Mouse (Mus musculus) midbrain, embryonic 15.5 days (tissue): ENCODE measurements around the gene Olfr410. TPM values are rescaled to one million over a fixed set of nuclear protein-coding genes. Genes with fewer than 3 reads are reported as not detected.
A peak's percentile ranks its signal among the peaks of the same experiment; 100 is the strongest.

Source experiments
- ATAC-seq: fragments of 200-750 bp; cut with Nextera tagmentation; replicated peaks from 2 replicates; pipeline ENCODE4 v1.8.0; 2017; ENCODE audit warnings: moderate TSS enrichment
- H3K27ac ChIP-seq: fragments of 300-500 bp; sonication (generic); 2 replicates; pipeline ENCODE4 v1.5.1; 2015; ENCODE audit warnings: mild to moderate bottlenecking, inconsistent platforms
- H3K27me3 ChIP-seq: fragments of 300-500 bp; sonication (generic); replicated peaks from 2 replicates; pipeline ENCODE4 v1.6.1; 2015; ENCODE audit warnings: inconsistent platforms
- H3K36me3 ChIP-seq: fragments of 300-500 bp; sonication (generic); replicated peaks from 2 replicates; pipeline ENCODE4 v1.6.1; 2015; ENCODE audit warnings: inconsistent platforms
- H3K4me1 ChIP-seq: fragments of 300-500 bp; sonication (generic); 2 replicates; pipeline ENCODE4 v1.6.1; 2015; ENCODE audit warnings: inconsistent platforms
- H3K4me2 ChIP-seq: fragments of 300-500 bp; sonication (generic); 2 replicates; pipeline ENCODE4 v1.6.1; 2015; ENCODE audit warnings: inconsistent platforms, mild to moderate bottlenecking, moderate library complexity
- H3K4me3 ChIP-seq: fragments of 300-500 bp; sonication (generic); 2 replicates; pipeline ENCODE4 v1.5.1; 2015; ENCODE audit warnings: mild to moderate bottlenecking, inconsistent platforms
- H3K9ac ChIP-seq: fragments of 300-500 bp; sonication (generic); 2 replicates; pipeline ENCODE4 v1.6.1; 2015; ENCODE audit warnings: mild to moderate bottlenecking, inconsistent platforms
- H3K9me3 ChIP-seq: fragments of 300-500 bp; sonication (generic); 2 replicates; pipeline ENCODE4 v1.6.1; 2016; ENCODE audit warnings: inconsistent platforms
- WGBS: fragments of 180-500 bp; shearing (Covaris S2); methylation state at CpG from one replicate; pipeline ENCODE4 v1.1.7; 2015; ENCODE audit warnings: mixed read lengths; 5-methylcytosine and 5-hydroxymethylcytosine counted together
- polyA plus RNA-seq: library from polyadenylated mRNA; unstranded; fragments of >200 nt; fragmentation: Nextera tagmentation; extraction: Ambion mirVana; gene quantifications from 2 replicates; pipeline ENCODE4 v1.2.1, GENCODE M21; 2015

Olfr410 gene
- polyA plus RNA-seq, result not detected in 2 replicates

DNA sequence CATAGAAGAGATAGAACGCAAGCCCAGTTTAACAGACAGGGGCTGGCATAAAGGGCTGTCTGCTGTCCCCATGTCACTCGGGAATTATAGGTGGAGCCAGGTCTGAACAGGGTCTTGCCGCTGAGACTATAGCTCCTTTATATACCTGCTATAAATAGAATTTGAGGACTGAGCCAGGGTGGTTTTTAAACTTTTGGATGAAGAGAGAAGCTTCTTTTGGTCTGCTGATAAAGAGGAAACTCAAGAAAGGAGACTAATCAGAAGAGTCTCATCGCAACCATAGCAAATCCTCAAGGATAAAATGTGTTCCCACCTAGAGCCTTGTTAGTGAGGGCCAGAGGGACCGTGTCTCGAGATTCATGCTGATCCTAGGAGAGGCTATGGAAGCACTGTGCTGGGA is at the start of gene Olfr410:
Olfr410 (minus strand) TSS at position 101 of the 400 bp plus-strand sequence.
- Histone ChIP-seq H3K4me1 (no peaks in the 10 kb centered on the region), H3K4me3 (no peak within 1 kb of the TSS), H3K9ac (no peak within 1 kb of the TSS), H3K27me3 (no peaks in the 10 kb centered on the region), H3K36me3 (no peaks in the 10 kb centered on the region), H3K4me2 (no peak within 1 kb of the TSS), H3K27ac (no peak within 1 kb of the TSS), H3K9me3 (no peaks in the 10 kb centered on the region)
- 82% methylated on average over 6 of the region's 6 CpGs for WGBS
- ATAC-seq, result no peak

GRCm38 (mm10) chr11:74387203-74387602 is 49.4 kb upstream of the Olfr410 start:
- Histone ChIP-seq H3K27me3 (no peaks in the 10 kb centered on the region), H3K4me1 (no peaks in the 10 kb centered on the region), H3K9ac (no peak overlapping the region), H3K36me3 (0 out of 2 replicates have a peak, but pooled peaks cover 6% of the 10 kb centered on the region), H3K27ac (no peak overlapping the region), H3K4me3 (no peak overlapping the region), H3K9me3 (no peaks in the 10 kb centered on the region), H3K4me2 (no peak overlapping the region)
- 84% methylated on average over 5 of the region's 5 CpGs for WGBS
- ATAC-seq, result no peak

DNA sequence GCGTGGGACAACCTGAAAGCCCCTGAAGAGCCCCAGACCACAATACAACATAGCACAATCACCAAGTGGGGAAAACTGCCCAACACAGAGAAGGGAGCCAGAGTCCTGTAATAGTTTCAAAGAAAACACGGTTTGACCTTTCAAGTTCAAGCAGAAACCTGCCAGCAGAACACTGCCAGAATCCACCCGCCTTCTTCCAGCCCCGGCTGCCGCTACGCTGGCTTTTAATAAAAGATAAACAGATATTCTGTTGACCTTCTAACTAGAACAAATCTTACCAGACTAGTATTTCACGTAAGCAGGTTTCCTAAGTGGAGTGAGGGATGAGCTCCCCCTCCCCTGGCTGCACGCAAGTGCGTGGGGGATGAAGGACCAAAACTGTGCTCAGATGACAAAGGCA is 47.8 kb upstream of the Olfr410 start:
- no peaks in the 10 kb centered on the region for H3K27me3 ChIP-seq
- no peaks in the 10 kb centered on the region for H3K9me3 ChIP-seq
- no peaks in the 10 kb centered on the region for H3K4me1 ChIP-seq
- H3K4me2 ChIP-seq, result no peak overlapping the region
- no peak overlapping the region for H3K9ac ChIP-seq
- no peak overlapping the region for H3K4me3 ChIP-seq
- 68% methylated on average over 9 of the region's 9 CpGs for WGBS
- no peak overlapping the region for H3K27ac ChIP-seq
- H3K36me3 ChIP-seq, result 0 out of 2 replicates have a peak, but pooled peaks cover 6% of the 10 kb centered on the region
- ATAC-seq, result no peak

GRCm38 (mm10) chr11:74379166-74379873 is 41.5 kb upstream of the Olfr410 start:
- Histone ChIP-seq H3K9me3 (no peaks in the 10 kb centered on the region), H3K36me3 (no peaks in the 10 kb centered on the region), H3K9ac (no peak overlapping the region), H3K27ac (no peak overlapping the region), H3K4me1 (peaks cover 7% of the 10 kb centered on the region; the same call in 1 of the 2 replicates), H3K4me3 (no peak overlapping the region), H3K27me3 (no peaks in the 10 kb centered on the region), H3K4me2 (no peak overlapping the region)
- ATAC-seq, result no peak
- 74% methylated on average over 4 of the region's 4 CpGs for WGBS

- peak; percentile 82 for ATAC-seq
- H3K27me3 ChIP-seq, result no peaks in the 10 kb centered on the region
- WGBS, result 74% methylated on average over 3 of the region's 3 CpGs
These were observed 39.0 kb upstream of the Olfr410 start for GRCm38 (mm10) chr11:74376847-74377246.

DNA sequence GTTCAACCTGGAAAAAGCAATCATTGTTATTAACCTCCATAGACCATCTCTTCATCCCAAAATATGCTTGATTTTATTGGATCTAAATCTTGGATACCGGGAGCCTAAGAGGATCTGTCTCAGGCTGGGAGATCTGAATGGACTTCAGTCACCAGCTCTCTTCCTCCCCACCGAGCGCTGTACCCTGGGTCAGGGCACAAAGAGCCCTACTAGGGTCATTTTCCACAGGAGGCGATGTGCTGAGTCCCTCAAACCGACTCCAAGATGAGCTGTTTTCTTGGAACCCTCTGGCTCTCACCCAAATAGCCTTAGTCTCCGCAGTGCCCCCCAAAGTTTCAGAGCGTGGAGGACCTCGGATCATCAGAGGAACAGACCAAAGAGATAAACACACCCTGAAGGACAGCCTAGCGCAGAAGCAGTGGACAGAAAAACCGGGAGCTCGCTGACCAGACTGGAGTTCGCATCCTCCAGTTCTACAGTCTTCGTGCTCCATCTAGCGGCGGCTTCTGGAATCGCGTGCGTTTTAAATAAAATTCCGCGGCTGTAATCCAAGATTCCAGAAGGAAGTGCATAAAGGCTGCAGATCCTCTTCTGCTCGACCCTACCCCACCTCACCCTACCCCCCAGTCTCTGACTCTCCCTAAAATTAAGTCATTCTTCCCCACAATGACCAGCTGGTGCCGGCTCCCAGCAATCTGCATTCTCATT is 33.7 kb upstream of the Olfr410 start:
- Histone ChIP-seq H3K27ac (no peak overlapping the region), H3K4me3 (no peak overlapping the region), H3K4me2 (peak overlapping the region; percentile 18; the same call in 1 of the 2 replicates), H3K9me3 (no peaks in the 10 kb centered on the region), H3K4me1 (no peaks in the 10 kb centered on the region), H3K9ac (no peak overlapping the region), H3K36me3 (no peaks in the 10 kb centered on the region), H3K27me3 (no peaks in the 10 kb centered on the region)
- ATAC-seq, result peak; percentile 71
- 12% methylated on average over 22 of the region's 22 CpGs for WGBS

More at GRCm38 (mm10) chr11:74376847-74377246, 39.0 kb upstream of the Olfr410 start:
- Histone ChIP-seq H3K27ac (no peak overlapping the region), H3K36me3 (no peaks in the 10 kb centered on the region), H3K4me1 (peaks cover 7% of the 10 kb centered on the region; the same call in 1 of the 2 replicates), H3K4me3 (no peak overlapping the region), H3K4me2 (no peak overlapping the region), H3K9ac (no peak overlapping the region), H3K9me3 (no peaks in the 10 kb centered on the region)

- no peak for ATAC-seq
- H3K9me3 ChIP-seq, result no peaks in the 10 kb centered on the region
- H3K4me1 ChIP-seq, result no peaks in the 10 kb centered on the region
- H3K9ac ChIP-seq, result no peak within 1 kb of the TSS
- no peaks in the 10 kb centered on the region for H3K27me3 ChIP-seq
- no peak within 1 kb of the TSS for H3K27ac ChIP-seq
- WGBS, result 80% methylated on average over 1 of the region's 1 CpGs
- H3K4me3 ChIP-seq, result no peak within 1 kb of the TSS
- no peaks in the 10 kb centered on the region for H3K36me3 ChIP-seq
- no peak within 1 kb of the TSS for H3K4me2 ChIP-seq
These were observed 23.9 kb upstream of the Olfr410 start, which contains the start of gene Olfr412 for GRCm38 (mm10) chr11:74361769-74362168. Olfr412 (plus strand) TSS chr11:74362069.

DNA sequence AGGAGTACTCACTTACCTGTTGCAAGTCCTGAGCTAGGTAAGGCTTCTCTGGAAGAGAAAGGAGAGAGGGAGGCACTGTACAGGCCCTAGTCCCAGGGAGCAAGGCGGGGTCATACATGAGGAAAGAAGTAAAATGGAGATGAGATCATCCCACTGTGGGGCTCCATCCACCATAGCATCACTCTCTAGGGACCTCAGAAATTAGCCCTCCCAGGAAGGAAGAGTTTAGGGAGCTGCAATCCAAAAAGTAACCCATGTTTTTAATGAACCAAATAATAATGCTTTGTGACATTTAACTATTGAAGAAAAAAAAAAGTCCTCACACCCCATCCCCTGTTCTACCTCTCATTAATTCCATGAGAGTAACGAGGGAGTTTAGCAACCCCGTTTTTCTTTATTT is 14.7 kb upstream of the Olfr410 start, which contains the start of gene Olfr411:
Olfr411 (minus strand) TSS at position 101 of the 400 bp plus-strand sequence.
- Histone ChIP-seq H3K36me3 (no peaks in the 10 kb centered on the region), H3K4me1 (no peaks in the 10 kb centered on the region), H3K4me2 (no peak within 1 kb of the TSS), H3K4me3 (no peak within 1 kb of the TSS), H3K27ac (no peak within 1 kb of the TSS), H3K9ac (no peak within 1 kb of the TSS), H3K27me3 (no peaks in the 10 kb centered on the region), H3K9me3 (no peaks in the 10 kb centered on the region)
- ATAC-seq, result no peak
- 85% methylated on average over 3 of the region's 3 CpGs for whole genome bisulfite sequencing

- no peaks in the 10 kb centered on the region for H3K27me3 ChIP-seq
- ATAC-seq, result no peak
- no peak overlapping the region for H3K4me3 ChIP-seq
- no peaks in the 10 kb centered on the region for H3K4me1 ChIP-seq
- no peak overlapping the region for H3K4me2 ChIP-seq
- H3K9me3 ChIP-seq, result no peaks in the 10 kb centered on the region
- no peaks in the 10 kb centered on the region for H3K36me3 ChIP-seq
- H3K9ac ChIP-seq, result no peak overlapping the region
- H3K27ac ChIP-seq, result no peak overlapping the region
These were observed 9.1 kb downstream of the Olfr410 start for GRCm38 (mm10) chr11:74328781-74329180.

DNA sequence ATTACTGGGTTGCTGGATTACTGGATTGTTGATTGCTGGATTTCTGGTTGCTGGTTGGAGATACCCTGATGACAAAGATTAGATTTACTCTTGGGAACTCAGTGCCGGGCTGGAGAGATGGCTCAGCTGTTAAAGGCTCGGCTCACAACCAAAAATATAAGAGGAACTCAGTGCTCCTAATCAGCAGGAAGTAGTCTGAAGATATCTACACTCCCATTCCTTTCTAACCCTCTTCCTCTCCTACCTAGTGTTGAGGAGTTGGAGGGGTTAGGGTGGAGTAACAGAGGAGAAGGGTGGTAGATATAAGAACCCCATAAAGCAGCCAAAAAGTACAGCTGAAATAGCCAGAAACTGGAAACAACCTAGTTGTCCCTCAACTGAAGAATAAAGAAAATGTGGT is 11.8 kb downstream of the Olfr410 start:
- 76% methylated on average over 2 of the region's 2 CpGs for WGBS

DNA sequence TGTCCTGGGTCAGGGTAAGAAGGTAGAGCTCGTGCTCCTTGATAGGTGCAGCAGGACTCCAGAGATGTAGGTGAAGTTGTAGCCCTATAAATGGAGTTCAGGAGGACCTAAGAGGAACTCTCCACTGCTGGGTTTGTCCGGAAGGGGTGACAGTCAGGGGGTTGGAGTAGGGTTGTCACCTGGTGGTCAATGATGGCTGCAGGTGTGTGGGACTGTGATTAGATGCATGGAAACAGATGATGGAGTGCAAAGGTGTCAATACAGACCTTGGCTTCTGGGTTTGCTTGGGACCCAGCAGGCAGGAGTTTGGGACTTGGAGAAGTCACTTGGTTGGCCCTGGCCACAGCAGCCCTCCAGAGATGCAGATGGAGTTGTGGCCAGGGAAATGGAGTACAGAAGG is 50.6 kb downstream of the Olfr410 start:
- ATAC-seq, result no peak
- Histone ChIP-seq H3K9me3 (no peaks in the 10 kb centered on the region), H3K36me3 (no peaks in the 10 kb centered on the region), H3K27ac (no peak overlapping the region), H3K27me3 (no peaks in the 10 kb centered on the region), H3K4me3 (no peak overlapping the region), H3K4me1 (no peaks in the 10 kb centered on the region), H3K9ac (no peak overlapping the region), H3K4me2 (no peak overlapping the region)
- WGBS, result 62% methylated on average over 2 of the region's 2 CpGs

More for the DNA sequence above, 11.8 kb downstream of the Olfr410 start:
- no peaks in the 10 kb centered on the region for H3K36me3 ChIP-seq
- no peaks in the 10 kb centered on the region for H3K27me3 ChIP-seq
- H3K9me3 ChIP-seq, result no peaks in the 10 kb centered on the region
- H3K9ac ChIP-seq, result no peak overlapping the region
- H3K4me3 ChIP-seq, result no peak overlapping the region
- ATAC-seq, result no peak
- H3K4me1 ChIP-seq, result no peaks in the 10 kb centered on the region
- H3K4me2 ChIP-seq, result no peak overlapping the region
- no peak overlapping the region for H3K27ac ChIP-seq

DNA sequence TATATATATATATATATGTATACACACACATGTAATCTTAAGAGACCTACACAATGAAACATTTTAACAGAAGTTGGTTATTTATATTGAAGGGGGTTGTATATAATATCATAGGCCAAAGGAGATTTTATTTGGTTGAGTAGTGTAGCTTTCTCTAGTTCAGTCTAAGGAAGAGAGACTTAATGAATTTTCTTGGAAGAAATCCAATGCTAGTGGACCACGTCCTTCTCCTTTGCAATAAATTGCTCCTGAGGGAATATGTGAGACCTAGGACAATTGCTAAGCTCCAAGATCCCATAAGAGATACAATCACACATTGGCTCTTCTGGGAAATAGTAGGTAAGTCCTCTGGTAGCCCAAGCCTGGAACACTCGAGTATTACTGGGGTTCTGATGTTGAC is 54.4 kb downstream of the Olfr410 start, which contains the start of gene Olfr59:
Olfr59 (plus strand) TSS at position 301 of the 400 bp plus-strand sequence.
- no peaks in the 10 kb centered on the region for H3K4me1 ChIP-seq

More for the DNA sequence above, 54.4 kb downstream of the Olfr410 start, which contains the start of gene Olfr59:
- Histone ChIP-seq H3K4me2 (no peak within 1 kb of the TSS), H3K27me3 (no peaks in the 10 kb centered on the region), H3K36me3 (no peaks in the 10 kb centered on the region), H3K9me3 (0 out of 2 replicates have a peak, but pooled peaks cover 6% of the 10 kb centered on the region), H3K4me3 (no peak within 1 kb of the TSS), H3K27ac (no peak within 1 kb of the TSS), H3K9ac (no peak within 1 kb of the TSS)
- 61% methylated on average over 2 of the region's 2 CpGs for WGBS
- ATAC-seq, result no peak
